Mouse (Mus musculus): ENCODE measurements at regions not wholly inside any gene's neighbourhood (a gene's known extent, or its start where the extent isn't known, plus 50 kb on each side); places are given as distances from the start of the nearest gene placed in this dataset.

DNA sequence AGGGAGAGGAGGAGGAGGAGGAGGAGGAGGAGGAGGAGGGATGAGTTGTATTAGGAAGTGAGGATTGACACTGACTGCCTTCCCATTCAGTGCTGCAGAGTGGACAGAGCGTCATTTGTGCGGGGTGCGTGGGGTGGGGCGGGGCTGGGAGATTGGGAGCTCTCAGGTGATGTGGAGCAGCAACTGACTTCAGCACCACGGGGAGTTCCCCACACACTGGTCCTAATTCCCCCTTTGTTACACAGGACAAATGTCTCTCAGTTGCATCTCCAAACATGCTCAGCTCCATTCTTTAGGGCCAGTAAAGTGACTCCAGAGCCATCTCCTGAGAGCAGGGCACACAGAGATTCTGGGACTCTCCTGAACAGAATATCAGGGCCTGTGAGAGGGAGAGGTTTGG is 118.5 kb upstream of the Zc3h12a start:
- Histone ChIP-seq H3K9ac (ENCODE audit: low read length) (no peak overlapping the region), H3K4me1 (replicated peaks; ENCODE audit: control insufficient read depth, insufficient read depth, low read length) (no peaks in the 10 kb centered on the region), H3K4me2 (ENCODE audit: low read length) (no peak overlapping the region), H3K4me3 (ENCODE audit: low read depth, low read length) (no peak overlapping the region), H3K36me3 (ENCODE audit: control insufficient read depth, insufficient read depth, low read length) (no peaks in the 10 kb centered on the region), H3K27ac (ENCODE audit: low read depth) (no peak overlapping the region), H3K9me3 (ENCODE audit: control insufficient read depth, low read length) (no peaks in the 10 kb centered on the region), H3K27me3 (replicated peaks; ENCODE audit: control insufficient read depth, insufficient read depth, low read length) (no peaks in the 10 kb centered on the region)
- DNase-seq (ENCODE audit: low spot score) = no peak
- WGBS = 10% methylated on average over 5 of the region's 5 CpGs
- ATAC-seq (replicated peaks; ENCODE audit: low FRiP score, low TSS enrichment, low read depth) = no peak

- H3K4me2 ChIP-seq (ENCODE audit: low read length) = no peak overlapping the region
Observed at GRCm38 (mm10) chr4:125242512-125242911, 114.9 kb upstream of the Zc3h12a start.

GRCm38 (mm10) chr4:125241577-125242262 is 114.1 kb upstream of the Zc3h12a start:
- H3K9me3 ChIP-seq (ENCODE audit: control insufficient read depth, low read length) = no peaks in the 10 kb centered on the region
- ATAC-seq (replicated peaks; ENCODE audit: low FRiP score, low TSS enrichment, low read depth) = no peak

More at GRCm38 (mm10) chr4:125242512-125242911, 114.9 kb upstream of the Zc3h12a start:
- DNase-seq (ENCODE audit: low spot score) (no peak), ATAC-seq (replicated peaks; ENCODE audit: low FRiP score, low TSS enrichment, low read depth) (no peak)
- Histone ChIP-seq H3K4me1 (replicated peaks; ENCODE audit: control insufficient read depth, insufficient read depth, low read length) (no peaks in the 10 kb centered on the region), H3K27me3 (replicated peaks; ENCODE audit: control insufficient read depth, insufficient read depth, low read length) (no peaks in the 10 kb centered on the region), H3K36me3 (ENCODE audit: control insufficient read depth, insufficient read depth, low read length) (no peaks in the 10 kb centered on the region), H3K27ac (ENCODE audit: low read depth) (no peak overlapping the region), H3K4me3 (ENCODE audit: low read depth, low read length) (no peak overlapping the region), H3K9ac (ENCODE audit: low read length) (no peak overlapping the region), H3K9me3 (ENCODE audit: control insufficient read depth, low read length) (no peaks in the 10 kb centered on the region)
- WGBS = 26% methylated on average over 1 of the region's 1 CpGs

GRCm38 (mm10) chr4:125231711-125232260 is 104.1 kb upstream of the Zc3h12a start:
- no peak overlapping the region for H3K4me2 ChIP-seq (ENCODE audit: low read length)
- ATAC-seq (replicated peaks; ENCODE audit: low FRiP score, low TSS enrichment, low read depth) = no peak
- H3K4me3 ChIP-seq (ENCODE audit: low read depth, low read length) = no peak overlapping the region
- H3K27me3 ChIP-seq (replicated peaks; ENCODE audit: control insufficient read depth, insufficient read depth, low read length) = peaks cover 10% of the 10 kb centered on the region
- H3K9me3 ChIP-seq (ENCODE audit: control insufficient read depth, low read length) = peaks cover 2% of the 10 kb centered on the region; the same call in 1 of the 2 replicates
- H3K9ac ChIP-seq (ENCODE audit: low read length) = no peak overlapping the region
- WGBS = 29% methylated on average over 12 of the region's 12 CpGs
- H3K27ac ChIP-seq (ENCODE audit: low read depth) = no peak overlapping the region
- no peaks in the 10 kb centered on the region for H3K36me3 ChIP-seq (ENCODE audit: control insufficient read depth, insufficient read depth, low read length)
- H3K4me1 ChIP-seq (replicated peaks; ENCODE audit: control insufficient read depth, insufficient read depth, low read length) = no peaks in the 10 kb centered on the region
- no peak for DNase-seq (ENCODE audit: low spot score)

More at GRCm38 (mm10) chr4:125241577-125242262, 114.1 kb upstream of the Zc3h12a start:
- H3K9ac ChIP-seq (ENCODE audit: low read length) = no peak overlapping the region
- no peak overlapping the region for H3K27ac ChIP-seq (ENCODE audit: low read depth)
- H3K27me3 ChIP-seq (replicated peaks; ENCODE audit: control insufficient read depth, insufficient read depth, low read length) = no peaks in the 10 kb centered on the region
- H3K4me3 ChIP-seq (ENCODE audit: low read depth, low read length) = no peak overlapping the region
- DNase-seq (ENCODE audit: low spot score) = no peak
- 22% methylated on average over 7 of the region's 7 CpGs for WGBS
- H3K36me3 ChIP-seq (ENCODE audit: control insufficient read depth, insufficient read depth, low read length) = no peaks in the 10 kb centered on the region
- H3K4me1 ChIP-seq (replicated peaks; ENCODE audit: control insufficient read depth, insufficient read depth, low read length) = no peaks in the 10 kb centered on the region
- no peak overlapping the region for H3K4me2 ChIP-seq (ENCODE audit: low read length)

- Histone ChIP-seq H3K9ac (ENCODE audit: low read length) (no peak overlapping the region), H3K36me3 (ENCODE audit: control insufficient read depth, insufficient read depth, low read length) (no peaks in the 10 kb centered on the region), H3K9me3 (ENCODE audit: control insufficient read depth, low read length) (peaks cover 2% of the 10 kb centered on the region; the same call in 1 of the 2 replicates), H3K27ac (ENCODE audit: low read depth) (no peak overlapping the region), H3K4me1 (replicated peaks; ENCODE audit: control insufficient read depth, insufficient read depth, low read length) (no peaks in the 10 kb centered on the region), H3K4me2 (ENCODE audit: low read length) (no peak overlapping the region), H3K4me3 (ENCODE audit: low read depth, low read length) (no peak overlapping the region), H3K27me3 (replicated peaks; ENCODE audit: control insufficient read depth, insufficient read depth, low read length) (peaks cover 7% of the 10 kb centered on the region; the same call in 1 of the 2 replicates)
- 92% methylated on average over 6 of the region's 6 CpGs for WGBS
- no peak for DNase-seq (ENCODE audit: low spot score)
- no peak for ATAC-seq (replicated peaks; ENCODE audit: low FRiP score, low TSS enrichment, low read depth)
Observed at GRCm38 (mm10) chr4:125227194-125227593, 99.6 kb upstream of the Zc3h12a start.

DNA sequence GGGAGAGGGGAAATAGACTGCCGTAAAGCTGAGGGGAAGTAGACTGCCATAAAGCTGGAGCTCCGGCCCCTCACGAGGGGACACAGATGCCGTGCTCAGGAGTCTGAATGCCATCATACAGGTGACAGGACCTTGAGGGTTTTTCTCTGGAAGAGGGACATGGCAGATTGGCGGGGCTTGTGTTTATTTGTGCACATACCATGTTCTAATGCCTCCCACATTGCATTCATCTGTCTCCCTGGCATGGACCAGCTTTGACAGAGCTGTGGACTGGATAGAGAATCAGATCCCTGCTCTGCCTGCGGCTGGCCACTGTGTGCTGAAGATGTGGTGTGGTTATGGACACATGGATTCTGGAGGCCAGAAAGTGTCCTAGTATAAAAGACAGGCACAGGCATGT is 95.3 kb upstream of the Zc3h12a start:
- Histone ChIP-seq H3K4me1 (replicated peaks; ENCODE audit: control insufficient read depth, insufficient read depth, low read length) (no peaks in the 10 kb centered on the region), H3K9me3 (ENCODE audit: control insufficient read depth, low read length) (peaks cover 2% of the 10 kb centered on the region; the same call in 1 of the 2 replicates), H3K9ac (ENCODE audit: low read length) (no peak overlapping the region), H3K27ac (ENCODE audit: low read depth) (no peak overlapping the region), H3K27me3 (replicated peaks; ENCODE audit: control insufficient read depth, insufficient read depth, low read length) (0 out of 2 replicates have a peak, but pooled peaks cover 3% of the 10 kb centered on the region), H3K4me2 (ENCODE audit: low read length) (no peak overlapping the region), H3K4me3 (ENCODE audit: low read depth, low read length) (no peak overlapping the region), H3K36me3 (ENCODE audit: control insufficient read depth, insufficient read depth, low read length) (no peaks in the 10 kb centered on the region)
- DNase-seq (ENCODE audit: low spot score) (no peak), ATAC-seq (replicated peaks; ENCODE audit: low FRiP score, low TSS enrichment, low read depth) (no peak)
- WGBS = 39% methylated on average over 6 of the region's 6 CpGs

DNA sequence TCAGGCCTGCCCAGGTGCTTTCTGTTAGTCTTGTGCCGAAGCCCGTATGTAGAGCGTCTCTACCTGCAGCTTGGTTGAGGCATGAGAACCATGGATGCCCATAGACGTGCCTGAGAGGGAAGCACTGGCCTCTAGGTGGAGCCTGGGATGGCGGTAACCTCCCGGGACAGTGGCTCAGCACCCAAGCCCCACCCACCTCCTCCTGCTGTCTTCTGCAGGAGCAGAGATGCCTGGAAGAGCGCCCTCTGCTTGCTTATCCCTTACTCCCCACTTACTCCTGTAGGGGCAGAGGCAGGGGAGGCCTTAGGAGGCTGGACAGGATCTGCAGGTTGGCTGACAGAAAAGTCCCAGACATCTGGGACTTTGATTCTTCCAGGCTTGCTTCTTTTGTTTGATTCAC is 92.7 kb upstream of the Zc3h12a start:
- no peak overlapping the region for H3K9ac ChIP-seq (ENCODE audit: low read length)
- WGBS = 28% methylated on average over 7 of the region's 7 CpGs
- no peaks in the 10 kb centered on the region for H3K4me1 ChIP-seq (replicated peaks; ENCODE audit: control insufficient read depth, insufficient read depth, low read length)
- H3K36me3 ChIP-seq (ENCODE audit: control insufficient read depth, insufficient read depth, low read length) = no peaks in the 10 kb centered on the region
- no peak for DNase-seq (ENCODE audit: low spot score)
- H3K9me3 ChIP-seq (ENCODE audit: control insufficient read depth, low read length) = peaks cover 6% of the 10 kb centered on the region
- H3K27me3 ChIP-seq (replicated peaks; ENCODE audit: control insufficient read depth, insufficient read depth, low read length) = 0 out of 2 replicates have a peak, but pooled peaks cover 3% of the 10 kb centered on the region
- no peak overlapping the region for H3K4me2 ChIP-seq (ENCODE audit: low read length)
- H3K4me3 ChIP-seq (ENCODE audit: low read depth, low read length) = no peak overlapping the region
- H3K27ac ChIP-seq (ENCODE audit: low read depth) = no peak overlapping the region
- no peak for ATAC-seq (replicated peaks; ENCODE audit: low FRiP score, low TSS enrichment, low read depth)

GRCm38 (mm10) chr4:125219209-125219608 is 91.6 kb upstream of the Zc3h12a start:
- no peak overlapping the region for H3K27ac ChIP-seq (ENCODE audit: low read depth)
- H3K4me3 ChIP-seq (ENCODE audit: low read depth, low read length) = no peak overlapping the region
- peaks cover 6% of the 10 kb centered on the region for H3K9me3 ChIP-seq (ENCODE audit: control insufficient read depth, low read length)
- ATAC-seq (replicated peaks; ENCODE audit: low FRiP score, low TSS enrichment, low read depth) (no peak), DNase-seq (ENCODE audit: low spot score) (no peak)
- H3K27me3 ChIP-seq (replicated peaks; ENCODE audit: control insufficient read depth, insufficient read depth, low read length) = 0 out of 2 replicates have a peak, but pooled peaks cover 3% of the 10 kb centered on the region
- 77% methylated on average over 5 of the region's 5 CpGs for WGBS
- H3K4me1 ChIP-seq (replicated peaks; ENCODE audit: control insufficient read depth, insufficient read depth, low read length) = no peaks in the 10 kb centered on the region
- no peak overlapping the region for H3K4me2 ChIP-seq (ENCODE audit: low read length)
- no peaks in the 10 kb centered on the region for H3K36me3 ChIP-seq (ENCODE audit: control insufficient read depth, insufficient read depth, low read length)
- H3K9ac ChIP-seq (ENCODE audit: low read length) = no peak overlapping the region

- no peak overlapping the region for H3K27ac ChIP-seq (ENCODE audit: low read depth)
- WGBS = 64% methylated on average over 10 of the region's 10 CpGs
- H3K36me3 ChIP-seq (ENCODE audit: control insufficient read depth, insufficient read depth, low read length) = no peaks in the 10 kb centered on the region
- DNase-seq (ENCODE audit: low spot score) = no peak
- H3K27me3 ChIP-seq (replicated peaks; ENCODE audit: control insufficient read depth, insufficient read depth, low read length) = no peaks in the 10 kb centered on the region
- H3K4me2 ChIP-seq (ENCODE audit: low read length) = no peak overlapping the region
- H3K4me3 ChIP-seq (ENCODE audit: low read depth, low read length) = no peak overlapping the region
- no peaks in the 10 kb centered on the region for H3K4me1 ChIP-seq (replicated peaks; ENCODE audit: control insufficient read depth, insufficient read depth, low read length)
- peaks cover 6% of the 10 kb centered on the region for H3K9me3 ChIP-seq (ENCODE audit: control insufficient read depth, low read length)
- ATAC-seq (replicated peaks; ENCODE audit: low FRiP score, low TSS enrichment, low read depth) = no peak
- no peak overlapping the region for H3K9ac ChIP-seq (ENCODE audit: low read length)
Observed at GRCm38 (mm10) chr4:125214306-125214705, 86.7 kb upstream of the Zc3h12a start.

Measured in intestine, embryonic 14.5 days (tissue).